Mouse (Mus musculus): ENCODE data around the gene Arid1b.
A peak's percentile ranks its signal among the peaks of the same experiment; 100 is the strongest.

The Arid1b gene

GRCm38 (mm10) chr17:5022019-5022544 lies 27.9 kb downstream of the Arid1b start:
- DNase-seq, result no peak

GRCm38 (mm10) chr17:5023745-5024144 lies 29.6 kb downstream of the Arid1b start:
- DNase-seq, result no peak

DNA sequence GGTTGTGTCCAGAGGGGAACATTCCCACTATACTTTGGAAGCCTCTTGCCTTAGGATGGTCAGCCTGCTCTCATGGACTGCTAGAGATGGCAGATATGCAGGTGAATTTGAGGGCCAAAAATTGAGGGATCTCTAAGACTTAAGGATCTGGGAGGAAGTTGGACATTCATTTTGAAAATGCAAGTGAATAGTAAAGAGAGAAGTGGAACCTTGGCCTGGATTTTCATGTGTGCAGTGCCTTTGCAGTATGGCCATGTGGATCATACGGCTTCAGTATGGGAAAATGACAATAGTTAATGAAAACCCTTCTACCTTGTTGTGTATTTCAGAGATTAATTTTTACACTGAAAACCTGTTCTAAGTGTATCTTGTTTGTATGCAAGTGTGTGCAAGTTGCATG lies 31.3 kb downstream of the Arid1b start:
- no peak for DNase-seq

GRCm38 (mm10) chr17:5026578-5026977 lies 32.4 kb downstream of the Arid1b start:
- no peak for DNase-seq

DNA sequence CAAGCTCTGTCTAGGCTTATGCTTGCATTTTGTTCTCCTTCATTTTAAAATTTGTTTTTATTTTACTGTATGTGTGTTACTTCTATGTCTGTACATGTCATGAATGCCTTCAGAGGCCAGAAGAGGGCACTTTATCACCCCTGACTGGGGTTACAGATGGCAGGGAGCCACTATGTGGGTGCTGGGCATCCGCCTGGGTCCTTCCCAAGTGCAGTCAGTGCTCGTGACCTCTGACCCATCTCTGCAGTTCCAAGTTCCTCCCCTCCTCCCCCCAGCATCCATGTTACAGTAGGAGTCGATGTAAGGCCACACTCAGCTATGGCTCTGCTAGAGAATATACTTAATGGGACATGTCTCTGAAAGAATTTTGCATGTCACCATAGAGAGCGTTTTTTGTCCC lies 35.0 kb downstream of the Arid1b start:
- DNase-seq, result no peak

GRCm38 (mm10) chr17:5030290-5030689 lies 36.2 kb downstream of the Arid1b start:
- no peak for DNase-seq

- no peak for DNase-seq
Observed at GRCm38 (mm10) chr17:5033346-5033745, 39.2 kb downstream of the Arid1b start.

GRCm38 (mm10) chr17:5034201-5034600 lies 40.1 kb downstream of the Arid1b start:
- DNase-seq, result no peak

GRCm38 (mm10) chr17:5036200-5036835 lies 42.2 kb downstream of the Arid1b start:
- no peak for DNase-seq

DNA sequence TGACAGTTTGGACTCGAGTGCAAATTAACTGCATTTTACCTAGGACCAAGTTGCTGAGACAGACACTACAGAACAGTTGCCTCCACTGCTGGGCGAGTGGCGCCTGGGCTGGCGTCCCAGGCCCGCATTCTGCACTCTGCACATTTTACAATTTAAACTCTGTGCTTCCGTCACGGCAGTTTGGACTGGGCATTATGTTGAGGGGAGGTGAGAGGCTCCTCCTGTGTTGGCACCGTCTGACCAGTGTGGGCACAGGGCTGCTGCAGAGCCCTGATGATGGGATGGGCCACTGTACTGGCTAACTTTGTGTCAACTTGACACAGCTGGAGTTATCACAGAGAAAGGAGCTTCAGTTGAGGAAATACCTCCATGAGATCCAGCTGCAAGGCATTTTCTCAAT lies 43.1 kb downstream of the Arid1b start:
- DNase-seq, result no peak

GRCm38 (mm10) chr17:5039826-5040225 lies 45.7 kb downstream of the Arid1b start:
- no peak for DNase-seq

GRCm38 (mm10) chr17:5043871-5044270 lies 49.7 kb downstream of the Arid1b start:
- no peak for DNase-seq

GRCm38 (mm10) chr17:5045613-5046012 lies 51.5 kb downstream of the Arid1b start:
- no peak for DNase-seq

DNA sequence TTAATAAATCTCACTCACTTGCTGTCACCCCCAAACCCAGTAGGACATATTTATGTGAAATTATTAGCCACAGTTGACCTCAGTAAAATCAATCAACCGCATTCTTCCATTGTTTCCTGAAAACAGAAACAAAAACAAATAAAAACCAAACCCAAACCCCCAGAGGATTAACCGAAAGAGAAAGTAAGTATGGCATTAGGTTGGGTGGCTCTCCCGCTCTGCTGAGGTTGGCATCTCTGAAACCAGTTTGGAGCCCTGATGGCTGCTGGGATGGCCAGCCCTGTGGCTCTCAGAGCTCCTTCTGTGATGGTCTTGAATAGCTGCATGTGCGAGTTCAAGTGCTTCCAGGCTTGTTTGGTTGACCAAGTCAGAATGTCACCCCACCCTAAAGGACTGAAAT lies 53.2 kb downstream of the Arid1b start:
- DNase-seq, result no peak

DNA sequence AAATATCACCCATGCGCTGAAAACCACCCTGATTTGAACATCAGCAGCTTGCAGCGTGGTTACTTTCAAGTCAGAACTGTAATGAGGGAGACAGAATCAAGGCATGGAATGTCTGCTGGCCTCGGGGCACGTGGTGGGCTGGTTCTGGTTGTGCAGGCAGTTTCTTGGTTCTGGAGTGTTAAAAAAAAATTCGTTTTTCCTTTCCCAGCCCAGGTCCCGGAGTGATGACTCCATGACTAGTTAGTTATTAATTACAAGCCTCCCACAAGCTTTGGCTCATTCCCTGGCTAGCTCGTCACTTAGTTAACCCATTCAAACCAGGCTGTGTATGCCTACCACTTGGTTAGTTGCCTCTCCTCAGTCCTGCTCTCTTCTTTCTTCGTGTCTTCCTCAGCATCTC lies 56.1 kb downstream of the Arid1b start:
- no peak for DNase-seq

DNA sequence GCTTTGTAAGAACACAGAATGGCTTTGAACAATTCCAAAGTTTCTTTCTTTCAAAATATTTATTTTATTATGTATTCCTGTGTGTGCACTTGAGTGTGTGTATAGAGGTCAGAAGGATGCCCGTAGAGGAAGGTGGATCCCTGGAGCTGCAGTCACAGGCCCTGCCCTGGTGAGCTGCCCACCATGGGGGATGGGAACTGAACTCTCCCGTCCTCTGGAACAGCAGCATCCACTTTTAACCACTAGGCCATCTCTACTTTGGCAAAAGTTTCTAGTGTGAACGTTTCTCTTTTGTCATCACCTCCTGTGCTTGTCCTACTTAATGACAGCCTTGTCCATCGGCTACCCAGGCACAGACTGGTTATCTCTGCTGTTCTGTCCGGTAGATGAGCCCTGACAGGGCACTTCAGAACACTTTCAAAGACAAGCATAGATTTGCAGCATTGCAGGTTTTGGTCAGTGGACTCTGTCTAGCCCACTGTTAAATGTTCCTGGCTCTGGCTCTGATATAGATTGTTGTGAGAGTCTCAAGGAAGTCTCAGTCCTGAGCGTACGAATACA lies 56.9 kb downstream of the Arid1b start:
- DNase-seq, result no peak

DNA sequence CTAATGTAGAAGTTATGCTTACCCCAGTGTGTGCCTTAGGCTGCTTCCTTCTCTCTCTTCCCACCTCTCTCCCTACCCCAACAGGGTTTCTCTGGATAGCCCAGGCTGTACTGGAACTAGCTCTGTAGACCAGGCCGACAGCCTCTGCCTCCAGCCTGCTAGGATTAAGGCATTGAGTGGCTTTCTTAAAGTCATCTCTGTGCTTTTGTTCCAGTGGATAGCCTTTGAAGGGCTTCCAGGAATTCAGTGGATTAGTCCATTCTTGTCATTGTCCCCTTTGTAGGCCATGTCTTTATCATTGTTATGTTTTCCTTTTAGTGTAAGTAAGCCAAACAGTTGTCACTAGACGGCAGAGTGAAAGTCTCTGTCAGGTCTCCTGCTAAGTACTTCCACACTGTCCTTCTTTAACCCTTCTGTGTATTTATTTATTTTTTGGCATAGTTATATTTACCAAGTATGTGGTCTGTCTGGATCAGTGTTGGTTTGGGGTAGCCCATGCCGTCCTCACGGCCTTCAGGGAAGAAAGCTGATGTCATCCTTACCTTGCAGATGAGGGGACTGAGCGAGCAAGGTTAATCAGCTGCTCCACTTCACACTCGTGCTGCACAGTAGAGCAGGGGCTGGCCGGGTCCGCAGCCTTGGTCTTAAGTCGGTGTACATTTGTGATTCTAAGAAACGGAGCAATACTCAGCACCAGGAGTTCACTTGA lies 58.1 kb downstream of the Arid1b start:
- DNase-seq, result no peak

GRCm38 (mm10) chr17:5052800-5053179 lies 58.7 kb downstream of the Arid1b start:
- no peak for DNase-seq

- DNase-seq, result no peak
Observed at GRCm38 (mm10) chr17:5053201-5053600, 59.1 kb downstream of the Arid1b start.

- no peak for DNase-seq
Observed at GRCm38 (mm10) chr17:5055412-5055811, 61.3 kb downstream of the Arid1b start.

DNA sequence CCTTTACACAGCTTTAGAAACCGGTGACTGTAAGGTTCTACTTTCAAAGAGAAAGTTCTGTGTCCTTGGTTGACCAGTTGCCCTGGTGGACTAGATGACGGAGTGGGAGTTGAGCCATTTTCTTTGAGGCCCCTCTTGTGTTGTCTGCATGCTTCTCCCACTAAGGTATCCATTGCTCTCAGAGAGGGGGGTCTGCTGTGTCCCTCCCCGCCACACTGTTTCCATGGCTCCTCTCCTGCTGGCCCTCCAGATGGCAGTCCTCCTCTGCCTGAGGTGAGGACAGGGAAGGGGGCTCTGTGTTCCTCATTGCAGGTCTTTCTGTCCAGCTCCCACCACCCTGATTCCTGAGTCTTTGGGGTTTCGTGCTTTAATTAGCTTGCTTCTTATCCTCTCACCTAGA lies 62.5 kb downstream of the Arid1b start:
- no peak for DNase-seq

GRCm38 (mm10) chr17:5057286-5057685 lies 63.2 kb downstream of the Arid1b start:
- no peak for DNase-seq

DNA sequence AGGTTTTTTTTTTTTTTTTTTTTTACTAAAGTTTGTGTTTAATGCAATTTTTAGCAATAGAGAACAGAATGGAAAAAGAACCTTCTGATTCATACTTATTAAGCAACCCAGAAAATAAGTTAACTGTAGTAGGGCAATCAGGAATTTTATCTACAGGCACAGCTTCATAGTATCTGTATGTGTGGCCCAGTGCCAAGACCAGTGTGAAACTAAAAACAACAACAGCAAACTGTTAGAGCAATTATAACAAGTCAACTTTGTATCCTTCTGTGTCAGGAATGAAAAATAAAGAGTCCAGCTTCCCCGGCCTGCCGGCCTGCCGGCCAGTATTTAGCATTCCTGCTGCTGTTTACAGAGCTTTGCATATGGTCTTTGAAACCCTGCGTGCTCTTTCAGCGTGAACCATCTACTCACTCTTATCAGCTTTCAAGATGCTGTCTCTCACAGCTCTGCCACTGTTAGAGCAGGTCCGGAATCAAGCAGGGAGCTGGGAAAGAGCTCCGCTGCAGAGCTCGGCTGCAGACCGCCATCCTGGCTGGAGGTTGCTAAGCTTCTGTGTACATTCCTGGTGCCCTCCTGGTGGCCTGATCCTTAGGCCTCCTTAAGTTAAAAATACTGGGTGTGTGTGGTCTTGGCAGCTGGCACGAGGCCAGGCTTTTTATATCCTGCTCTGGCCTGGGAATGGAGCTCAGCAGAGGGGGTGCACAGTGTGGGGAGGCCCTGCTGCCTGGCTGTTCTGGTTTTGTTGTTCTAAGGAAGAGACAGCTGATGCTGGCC lies 64.0 kb downstream of the Arid1b start:
- DNase-seq, result peak; percentile 24

All from right cerebral cortex, adult 18-20 months (tissue).